Mouse (Mus musculus) ES-Bruce4 (cell line): ENCODE results near the gene Tmem182. TPM values are rescaled to one million over a fixed set of nuclear protein-coding genes. Genes with fewer than 3 reads are reported as not detected.

Experiments used
- H3K27ac ChIP-seq: 2 replicates; pipeline ENCODE4 v1.5.1; 2012; ENCODE audit warnings: low read length, inconsistent platforms; ENCODE audit not compliant: insufficient read depth
- H3K27me3 ChIP-seq: 2 replicates; pipeline ENCODE4 v1.6.1; 2012; ENCODE audit warnings: mild to moderate bottlenecking, low read length, inconsistent platforms; ENCODE audit not compliant: control insufficient read depth, poor library complexity, insufficient read depth, severe bottlenecking
- H3K36me3 ChIP-seq: 2 replicates; pipeline ENCODE4 v1.6.1; 2012; ENCODE audit warnings: inconsistent platforms, mild to moderate bottlenecking, low read length, moderate library complexity; ENCODE audit not compliant: control insufficient read depth, poor library complexity, insufficient read depth, severe bottlenecking
- H3K4me1 ChIP-seq: one replicate; pipeline ENCODE4 v1.8.1; 2011; ENCODE audit warnings: low read length; ENCODE audit not compliant: control insufficient read depth, insufficient read depth
- H3K4me3 ChIP-seq: 2 replicates; pipeline ENCODE4 v1.5.1; 2011; ENCODE audit warnings: low read depth, mild to moderate bottlenecking, low read length
- H3K9ac ChIP-seq: 2 replicates; pipeline ENCODE4 v1.6.1; 2012; ENCODE audit warnings: low read depth, mild to moderate bottlenecking, inconsistent platforms; ENCODE audit not compliant: poor library complexity, severe bottlenecking
- H3K9me3 ChIP-seq: replicated peaks from 2 replicates; pipeline ENCODE4 v1.6.1; 2012; ENCODE audit warnings: mild to moderate bottlenecking, low read length, inconsistent platforms; ENCODE audit not compliant: control insufficient read depth, poor library complexity, insufficient read depth, severe bottlenecking
- CTCF ChIP-seq: IDR thresholded peaks from one replicate; pipeline ENCODE4 v1.8.1; 2011; ENCODE audit warnings: low read depth, low read length
- EP300 ChIP-seq: IDR thresholded peaks from 2 replicates; pipeline ENCODE4 v1.6.1; 2011; ENCODE audit warnings: low read depth, low read length; ENCODE audit not compliant: insufficient read depth
- POLR2A ChIP-seq: IDR thresholded peaks from one replicate; pipeline ENCODE4 v1.8.1; 2011; ENCODE audit warnings: low read length; ENCODE audit not compliant: insufficient read depth
- polyA plus RNA-seq: library from polyadenylated mRNA; stranded (reverse); fragments of >200 nt; gene quantifications from 2 replicates; pipeline ENCODE4 v1.2.4, GENCODE M21; 2011; ENCODE audit warnings: low read depth; ENCODE audit not compliant: missing spikeins, insufficient read depth, insufficient read length

The Tmem182 gene
- polyA plus RNA-seq, 1 experiment: not detected

DNA sequence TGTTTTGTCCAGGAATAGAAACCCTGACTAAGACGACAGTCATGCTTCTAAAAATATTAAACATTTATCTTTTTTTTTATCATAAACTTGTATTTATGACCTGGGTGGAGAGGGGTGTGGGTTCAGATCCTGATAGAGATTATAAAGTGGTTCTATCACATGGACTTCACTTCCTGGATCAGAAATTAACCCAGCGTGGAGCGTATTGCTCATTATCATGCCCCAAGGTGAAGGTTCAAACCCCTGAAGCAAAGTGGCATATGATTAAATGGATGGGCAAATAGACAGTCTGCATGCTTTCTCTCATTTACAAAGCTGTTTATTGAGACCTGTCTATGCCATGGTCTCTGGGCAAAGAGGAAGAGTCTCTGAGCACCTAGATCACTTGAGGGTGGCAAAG lies 28.6 kb upstream of the Tmem182 start:
- H3K27ac ChIP-seq: no peak overlapping the region
- H3K27me3 ChIP-seq: no peaks in the 10 kb centered on the region
- H3K9ac ChIP-seq: no peak overlapping the region
- no peak overlapping the region for H3K4me3 ChIP-seq
- no peaks in the 10 kb centered on the region; the same call in 1 of the 2 replicates for H3K9me3 ChIP-seq
- H3K36me3 ChIP-seq: no peaks in the 10 kb centered on the region
- H3K4me1 ChIP-seq: no peaks in the 10 kb centered on the region
- TF ChIP-seq POLR2A (no peak), EP300 (no peak), CTCF (no peak)

GRCm38 (mm10) chr1:40783450-40783849 lies 22.0 kb upstream of the Tmem182 start:
- no peaks in the 10 kb centered on the region for H3K9me3 ChIP-seq
- no peak overlapping the region for H3K9ac ChIP-seq
- H3K4me3 ChIP-seq: no peak overlapping the region
- H3K27me3 ChIP-seq: no peaks in the 10 kb centered on the region
- no peak overlapping the region for H3K27ac ChIP-seq
- H3K4me1 ChIP-seq: no peaks in the 10 kb centered on the region
- no peaks in the 10 kb centered on the region for H3K36me3 ChIP-seq
- TF ChIP-seq CTCF: no peak
- TF ChIP-seq EP300: no peak
- no peak for TF ChIP-seq POLR2A

DNA sequence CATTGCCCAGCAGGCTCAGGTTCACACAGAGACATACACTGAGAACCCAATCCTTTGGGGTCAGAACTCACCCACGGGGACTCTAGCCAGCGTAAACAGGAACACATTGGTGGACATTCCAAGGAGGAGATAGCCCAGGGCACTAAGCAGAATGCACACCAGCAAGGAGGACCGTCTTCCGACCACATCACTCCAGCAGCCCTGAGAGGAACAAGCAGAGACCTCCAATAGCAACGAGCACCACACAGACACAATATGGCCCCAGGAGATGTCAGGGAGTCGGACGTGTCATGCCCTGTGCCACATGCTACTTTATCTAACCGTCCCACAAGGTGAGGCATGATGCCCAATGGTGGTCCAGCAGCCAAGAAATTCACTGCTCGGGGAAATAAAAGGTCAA lies 21.1 kb upstream of the Tmem182 start:
- no peak overlapping the region for H3K4me3 ChIP-seq
- no peaks in the 10 kb centered on the region for H3K4me1 ChIP-seq
- no peak overlapping the region for H3K9ac ChIP-seq
- no peaks in the 10 kb centered on the region for H3K27me3 ChIP-seq
- H3K9me3 ChIP-seq: no peaks in the 10 kb centered on the region
- no peak for TF ChIP-seq EP300
- TF ChIP-seq POLR2A: no peak
- no peak for TF ChIP-seq CTCF
- no peaks in the 10 kb centered on the region for H3K36me3 ChIP-seq
- H3K27ac ChIP-seq: no peak overlapping the region

- no peaks in the 10 kb centered on the region for H3K9me3 ChIP-seq
- H3K27ac ChIP-seq: no peak overlapping the region
- TF ChIP-seq POLR2A: no peak
- TF ChIP-seq CTCF: no peak
- TF ChIP-seq EP300: no peak
- no peaks in the 10 kb centered on the region for H3K36me3 ChIP-seq
- H3K4me3 ChIP-seq: no peak overlapping the region
- H3K4me1 ChIP-seq: no peaks in the 10 kb centered on the region
- no peaks in the 10 kb centered on the region for H3K27me3 ChIP-seq
- H3K9ac ChIP-seq: no peak overlapping the region
Observed at GRCm38 (mm10) chr1:40785876-40786445, 19.4 kb upstream of the Tmem182 start.

DNA sequence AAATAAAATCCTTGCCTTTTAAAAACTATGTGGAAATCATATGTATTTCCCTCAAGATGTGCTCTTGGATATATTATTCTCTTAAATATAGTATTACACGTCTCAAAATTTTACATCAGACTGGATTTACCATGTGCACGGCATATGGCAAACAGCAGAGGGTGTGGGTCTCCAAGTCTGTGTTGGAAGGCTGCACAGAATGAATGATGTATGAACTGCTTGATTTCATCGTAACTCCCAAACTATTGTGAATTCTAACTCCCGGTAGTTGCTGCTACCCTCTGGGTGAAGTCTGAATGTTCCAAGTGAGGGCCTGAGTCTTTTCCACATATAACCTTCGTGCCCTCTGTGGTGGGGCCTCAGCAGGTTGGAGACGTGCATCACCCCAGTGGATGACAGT lies 16.4 kb upstream of the Tmem182 start:
- H3K27ac ChIP-seq: no peak overlapping the region
- H3K9ac ChIP-seq: no peak overlapping the region
- TF ChIP-seq EP300: no peak
- no peak for TF ChIP-seq POLR2A
- TF ChIP-seq CTCF: no peak
- no peaks in the 10 kb centered on the region for H3K4me1 ChIP-seq
- H3K36me3 ChIP-seq: no peaks in the 10 kb centered on the region
- no peaks in the 10 kb centered on the region for H3K27me3 ChIP-seq
- H3K4me3 ChIP-seq: no peak overlapping the region
- H3K9me3 ChIP-seq: no peaks in the 10 kb centered on the region

DNA sequence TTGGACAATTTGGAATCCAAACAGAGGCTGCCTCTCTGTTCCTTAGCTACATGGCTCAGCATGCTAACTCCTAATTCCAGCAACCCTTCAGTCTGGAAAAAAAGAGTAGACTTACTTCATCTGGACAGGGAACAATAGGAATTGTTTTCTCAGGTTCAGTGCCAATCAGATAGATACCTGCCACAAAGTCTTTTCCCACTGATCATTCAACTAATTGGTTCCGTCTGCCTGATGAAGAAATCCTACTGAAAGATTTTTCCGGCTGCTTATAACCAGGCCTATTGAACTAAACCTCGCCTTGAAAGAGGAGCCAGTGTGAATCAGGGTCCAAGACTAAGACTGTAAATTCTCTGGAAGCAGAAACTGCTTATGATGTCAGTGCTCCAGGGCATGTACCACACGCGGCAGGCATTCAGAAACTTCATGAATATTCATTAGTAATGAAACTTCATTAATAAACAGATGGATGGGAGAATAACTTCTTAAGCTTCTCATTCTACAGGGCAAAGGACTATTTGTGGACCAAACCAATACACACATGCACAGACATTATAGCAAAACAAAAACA lies 15.7 kb upstream of the Tmem182 start:
- Histone ChIP-seq H3K9ac (no peak overlapping the region), H3K27me3 (no peaks in the 10 kb centered on the region), H3K4me3 (peak overlapping the region; percentile 65; the same call in 1 of the 2 replicates), H3K27ac (no peak overlapping the region), H3K9me3 (no peaks in the 10 kb centered on the region), H3K36me3 (no peaks in the 10 kb centered on the region), H3K4me1 (no peaks in the 10 kb centered on the region)
- TF ChIP-seq CTCF (no peak), EP300 (no peak), POLR2A (no peak)
